Mouse (Mus musculus) large intestine, adult 2 months (tissue): ENCODE data around the gene Myd88. TPM values are rescaled to one million over a fixed set of nuclear protein-coding genes. Genes with fewer than 3 reads are reported as not detected.

Experiments used
- DNase-seq: peaks from one replicate; pipeline ENCODE4 v3.0.0-alpha.2; 2012; ENCODE audit warnings: low read depth, low spot score
- WGBS: fragments of 180-500 bp; shearing (Covaris S2); methylation state at CpG from one replicate; pipeline ENCODE4 v1.1.7; 2018; 5-methylcytosine and 5-hydroxymethylcytosine counted together
- polyA plus RNA-seq: library from polyadenylated mRNA; depleted of rRNA; stranded (reverse); fragments of >200 nt; gene quantifications from 2 replicates; pipeline ENCODE4 v1.2.3, GENCODE M21; 2012

Gene Myd88
- polyA plus RNA-seq, 1 experiment, result 25.7 TPM

GRCm38 (mm10) chr9:119346376-119346775, 5.2 kb upstream of the Myd88 start:
- 95% methylated on average over 8 of the region's 8 CpGs for WGBS
- no peak for DNase-seq

DNA sequence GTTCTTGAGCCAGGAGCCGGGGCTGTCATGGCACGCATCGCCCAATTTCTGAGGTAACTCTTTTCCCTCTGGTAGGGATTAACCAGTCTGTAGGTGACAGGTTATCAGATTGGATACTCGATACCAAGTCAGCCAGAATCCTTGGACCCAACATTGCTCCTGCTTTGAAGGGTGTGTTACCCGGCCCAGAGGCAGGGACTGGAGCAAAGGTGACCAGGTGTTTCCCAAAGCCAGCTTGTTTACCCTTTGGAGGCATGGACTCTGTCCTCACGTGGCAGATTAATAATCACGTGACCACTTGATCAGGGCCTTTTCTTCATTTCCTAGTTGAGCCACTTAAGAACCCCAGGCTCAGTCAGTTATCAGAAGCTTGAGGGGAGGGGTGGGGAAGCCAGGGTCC, 1.5 kb upstream of the Myd88 start:
- DNase-seq, result no peak
- WGBS, result 37% methylated on average over 7 of the region's 7 CpGs

DNA sequence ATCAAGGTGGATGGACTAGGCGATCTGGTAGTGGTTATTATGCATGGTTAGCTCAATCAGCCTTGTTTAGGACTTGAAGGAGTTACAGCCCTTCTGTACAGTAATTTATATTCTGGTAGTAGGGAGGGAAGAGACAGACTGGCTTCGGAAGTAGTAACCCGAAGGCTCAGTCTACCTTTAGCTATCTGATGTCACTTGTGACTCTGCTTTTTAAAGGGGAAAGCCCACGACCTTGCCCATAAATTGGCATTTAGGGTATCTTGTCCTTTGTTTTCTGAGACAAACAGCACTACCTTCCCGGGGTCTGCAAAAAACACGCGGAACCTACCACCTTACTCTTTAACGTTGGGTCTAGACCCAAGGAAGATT, 1.0 kb downstream of the Myd88 start:
- DNase-seq, result no peak
- WGBS, result under 1% methylated on average over 8 of the region's 8 CpGs

- no peak for DNase-seq
- under 1% methylated on average over 43 of the region's 43 CpGs for WGBS
Observed at GRCm38 (mm10) chr9:119339558-119340211, 1.5 kb downstream of the Myd88 start, which contains the start of gene Acaa1a. Gene Acaa1a (plus strand): TSS chr9:119339676.

DNA sequence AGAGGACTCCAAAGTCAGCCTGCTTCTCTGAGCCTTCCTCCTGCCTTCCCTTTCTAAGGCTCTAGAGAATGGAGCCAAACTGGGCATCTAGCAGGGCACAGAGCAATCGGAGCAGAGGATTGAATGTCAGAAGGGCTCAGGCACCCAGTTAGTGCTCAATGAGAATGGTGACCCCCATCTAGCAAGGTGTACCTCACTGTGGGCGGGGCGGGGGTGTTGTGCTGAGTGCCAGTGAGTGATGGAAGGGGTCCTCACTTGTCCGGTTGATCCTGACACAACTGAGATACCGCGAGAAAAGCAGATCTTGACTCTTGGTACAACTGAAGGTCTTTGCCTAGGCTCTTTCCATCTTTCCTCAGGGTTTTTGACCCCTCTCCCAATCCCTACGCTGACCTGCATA, 2.1 kb downstream of the Myd88 start:
- 26% methylated on average over 7 of the region's 7 CpGs for WGBS
- no peak for DNase-seq

GRCm38 (mm10) chr9:119338350-119338749, 2.9 kb downstream of the Myd88 start:
- 95% methylated on average over 3 of the region's 3 CpGs for WGBS
- DNase-seq, result no peak

DNA sequence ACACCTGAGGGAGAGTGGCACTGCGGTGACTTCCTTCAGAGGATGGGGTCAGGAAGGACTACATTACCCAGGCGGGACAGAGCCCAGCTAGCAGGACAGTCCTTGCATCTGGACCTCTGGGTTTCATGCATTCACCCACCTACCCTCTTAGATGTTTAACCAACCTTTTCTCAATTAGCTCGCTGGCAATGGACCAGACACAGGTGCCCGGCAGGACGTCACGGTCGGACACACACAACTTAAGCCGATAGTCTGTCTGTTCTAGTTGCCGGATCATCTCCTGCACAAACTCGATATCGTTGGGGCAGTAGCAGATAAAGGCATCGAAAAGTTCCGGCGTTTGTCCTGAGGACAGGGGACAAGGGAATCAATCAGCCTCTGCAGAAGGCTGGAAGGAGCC, 3.4 kb downstream of the Myd88 start:
- DNase-seq, result no peak
- 94% methylated on average over 14 of the region's 14 CpGs for WGBS

DNA sequence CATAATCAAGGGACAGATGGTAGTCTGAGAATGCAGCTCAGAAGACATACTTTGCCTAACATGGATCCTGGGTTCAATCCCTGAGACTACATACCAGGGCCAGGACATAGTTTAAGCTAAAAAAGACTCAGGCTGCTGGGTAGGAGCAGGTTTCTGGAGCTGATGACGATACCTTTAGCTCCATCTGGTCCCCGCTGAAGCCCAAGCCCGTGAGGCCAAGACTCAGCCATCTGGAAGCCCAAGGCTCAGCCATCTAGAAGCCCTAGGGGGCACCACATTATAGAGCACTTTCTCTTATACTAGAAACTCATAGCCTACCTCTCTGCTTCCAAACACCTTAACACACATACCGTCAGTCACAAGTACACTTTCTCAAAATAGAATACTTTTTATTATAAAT, 5.6 kb downstream of the Myd88 start:
- DNase-seq, result no peak
- WGBS, result 76% methylated on average over 4 of the region's 4 CpGs

DNA sequence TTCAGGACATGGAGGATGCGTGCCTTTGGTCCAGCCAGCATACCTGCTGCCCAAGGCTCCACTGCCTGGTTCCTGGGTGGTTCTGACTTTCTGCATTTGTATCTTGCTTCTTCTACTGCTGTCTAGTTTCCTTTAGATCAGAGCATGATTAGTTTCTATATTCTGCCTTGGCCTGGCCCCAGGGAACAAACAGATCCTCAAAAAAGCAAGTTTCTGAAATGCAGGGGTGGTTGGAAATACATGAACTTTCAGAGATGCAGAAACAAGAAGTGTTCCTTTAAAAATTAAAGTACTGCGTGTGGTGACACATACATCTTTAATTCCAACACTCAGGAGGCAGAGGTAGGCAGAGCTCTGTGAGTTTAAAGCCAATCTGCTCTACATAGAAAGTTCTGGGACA, 6.4 kb downstream of the Myd88 start:
- no peak for DNase-seq
- WGBS, result 84% methylated on average over 2 of the region's 2 CpGs

GRCm38 (mm10) chr9:119334324-119334723, 6.9 kb downstream of the Myd88 start:
- WGBS, result 54% methylated on average over 10 of the region's 10 CpGs
- no peak for DNase-seq

GRCm38 (mm10) chr9:119330186-119330963, 10.8 kb downstream of the Myd88 start:
- no peak for DNase-seq
- 64% methylated on average over 15 of the region's 15 CpGs for WGBS

DNA sequence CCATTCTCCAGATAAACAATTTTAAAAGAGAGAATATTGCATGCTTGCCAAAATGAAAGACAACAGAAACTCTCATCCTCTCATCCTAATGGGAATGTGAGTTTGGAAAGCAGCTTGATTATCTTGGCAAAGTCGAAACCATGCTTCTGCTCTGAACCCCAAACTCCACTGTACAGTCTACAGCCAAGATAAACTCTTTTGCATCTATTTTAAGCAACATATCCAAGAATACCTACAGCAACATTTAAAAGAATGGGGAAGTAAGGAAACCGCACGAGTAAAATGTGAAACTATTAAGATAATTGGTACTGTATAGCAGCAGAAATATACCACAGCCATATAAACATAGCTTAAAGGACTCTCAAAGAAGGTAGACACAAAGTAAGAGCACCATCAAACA, 12.7 kb downstream of the Myd88 start:
- 66% methylated on average over 3 of the region's 3 CpGs for WGBS
- DNase-seq, result no peak

GRCm38 (mm10) chr9:119324130-119324529, 17.1 kb downstream of the Myd88 start:
- DNase-seq, result no peak
- WGBS, result 75% methylated on average over 1 of the region's 1 CpGs

DNA sequence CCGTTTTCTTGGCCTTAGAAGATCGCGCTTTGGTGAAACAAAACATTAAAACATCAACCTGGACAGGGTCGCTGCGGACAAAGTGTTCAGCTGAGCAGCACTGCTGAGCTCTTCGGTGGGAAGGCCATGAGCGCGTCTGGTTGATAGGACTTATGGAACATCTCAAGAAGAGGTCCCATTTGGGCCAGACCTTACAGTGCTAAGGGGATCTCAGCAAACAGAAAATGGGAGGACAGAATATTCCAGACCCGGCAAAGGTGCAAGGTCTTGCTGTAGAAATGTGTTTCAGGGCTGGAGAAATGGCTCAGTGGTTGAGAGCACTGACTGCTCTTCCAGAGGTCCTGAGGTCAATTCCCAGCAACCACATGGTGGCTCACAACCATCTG, 18.0 kb downstream of the Myd88 start:
- DNase-seq, result no peak
- 2% methylated on average over 9 of the region's 9 CpGs for WGBS

DNA sequence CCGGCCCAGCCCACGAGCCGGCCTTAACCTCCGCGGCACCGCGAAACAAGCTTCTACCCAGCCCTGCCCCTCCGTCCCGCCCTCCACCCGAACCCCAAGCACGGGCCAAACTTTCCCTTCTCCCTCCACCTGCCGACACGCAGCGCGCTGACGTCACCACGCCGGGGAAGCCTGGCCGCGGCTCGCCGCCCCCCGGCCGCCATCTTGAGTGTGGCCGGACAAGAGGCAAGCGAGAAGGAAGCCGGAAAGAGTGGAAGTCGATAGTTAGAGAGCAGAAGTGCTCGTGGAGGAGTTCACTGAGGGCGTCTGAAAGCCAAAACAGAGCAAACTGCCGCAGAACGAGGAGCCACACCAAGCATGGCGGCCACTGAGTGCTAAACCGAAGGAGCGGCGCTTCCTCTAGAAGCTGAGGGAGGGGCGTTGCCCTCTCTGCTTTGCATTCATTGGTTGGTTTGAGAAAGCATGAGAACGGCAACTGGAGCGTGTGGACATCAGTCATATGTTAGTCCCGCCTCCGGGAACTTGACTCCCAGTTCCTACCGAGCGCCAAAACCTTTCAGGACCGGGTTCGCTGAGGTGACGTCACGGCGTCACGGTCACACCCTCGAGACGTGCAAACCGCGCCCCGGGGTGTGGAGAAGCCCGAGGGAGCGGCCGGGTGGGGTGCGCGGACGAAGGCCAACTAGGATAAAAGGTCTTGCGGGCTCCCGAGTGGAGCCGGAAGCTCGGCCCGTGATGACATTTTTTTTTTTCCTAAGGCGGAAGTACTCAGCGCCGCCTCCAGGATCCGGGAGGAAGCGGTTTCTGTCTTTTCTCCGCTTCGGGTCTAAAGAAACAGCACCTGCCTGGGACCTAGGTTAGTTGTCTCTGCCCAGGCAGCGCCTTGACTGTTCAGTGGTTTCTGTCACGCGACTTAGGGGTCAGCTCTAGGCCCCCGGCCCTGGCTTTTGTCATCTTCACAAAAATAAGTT, 18.6 kb downstream of the Myd88 start, which contains the start of gene Oxsr1:
Gene Oxsr1 (minus strand): TSS at position 139 of the 971 bp plus-strand sequence.
- DNase-seq, result peak; percentile 99
- under 1% methylated on average over 76 of the region's 76 CpGs for WGBS

- no peak for DNase-seq
- WGBS, result under 1% methylated on average over 58 of the region's 59 CpGs
Observed at GRCm38 (mm10) chr9:119321392-119322229, 19.6 kb downstream of the Myd88 start.

DNA sequence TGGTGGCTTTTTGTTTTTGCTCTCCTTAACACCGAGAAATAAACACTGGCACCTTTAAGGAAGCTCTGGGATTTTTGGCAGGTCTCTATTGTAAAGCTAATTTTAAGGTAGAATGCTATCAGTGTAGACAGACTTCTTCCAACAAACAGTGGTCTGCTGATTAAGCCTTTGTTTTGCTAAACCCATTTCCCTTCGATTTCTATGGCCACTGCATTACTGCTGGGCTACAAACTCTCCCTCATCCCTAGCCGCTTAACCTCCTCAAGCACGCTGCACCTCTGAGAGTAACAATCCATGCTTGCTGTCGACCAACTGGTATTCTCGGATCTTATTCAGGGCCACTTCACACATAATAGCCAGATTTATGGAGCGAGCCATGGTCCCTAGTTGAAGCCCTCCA, 20.3 kb downstream of the Myd88 start:
- no peak for DNase-seq
- 17% methylated on average over 7 of the region's 7 CpGs for WGBS

DNA sequence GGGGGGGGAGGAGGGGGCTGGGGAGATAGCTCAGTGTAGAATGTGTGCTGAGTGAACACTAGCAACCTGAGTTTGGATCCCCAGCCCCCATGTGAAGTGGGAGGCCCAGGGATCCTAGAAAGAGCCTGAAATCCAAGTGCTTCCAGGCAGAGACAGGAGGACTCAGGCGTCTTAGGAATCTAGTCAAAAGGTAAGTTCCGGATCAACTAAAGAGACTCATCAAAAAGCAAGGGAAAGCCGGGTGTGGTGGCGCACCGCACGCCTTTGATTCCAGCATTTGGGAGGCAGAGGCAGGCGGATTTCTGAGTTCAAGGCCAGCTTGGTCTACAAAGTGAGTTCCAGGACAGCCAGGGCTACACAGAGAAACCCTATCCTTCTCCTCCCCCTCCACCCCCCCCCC, 20.8 kb downstream of the Myd88 start:
- WGBS, result 70% methylated on average over 7 of the region's 7 CpGs
- no peak for DNase-seq

- DNase-seq, result no peak
- WGBS, result 79% methylated on average over 1 of the region's 1 CpGs
Observed at GRCm38 (mm10) chr9:119318891-119319290, 22.3 kb downstream of the Myd88 start.
